Mouse (Mus musculus) layer of hippocampus, adult 2 months (tissue): ENCODE data around the gene Mllt6. TPM values are rescaled to one million over a fixed set of nuclear protein-coding genes. Genes with fewer than 3 reads are reported as not detected.

Experiments used
- DNase-seq, 2 experiments: peaks; one replicate each; pipeline ENCODE4 v3.0.0; 2022; ENCODE audit warnings: low spot score in 2 of 2
- H3K27ac ChIP-seq: fragments of 200-600 bp; 2 replicates; pipeline ENCODE4 v1.8.1; 2022
- H3K4me3 ChIP-seq: fragments of 200-600 bp; 2 replicates; pipeline ENCODE4 v1.8.1; 2022; ENCODE audit warnings: mild to moderate bottlenecking
- CTCF ChIP-seq: fragments of 200-600 bp; conservative IDR thresholded peaks from 2 replicates; pipeline ENCODE4 v1.8.1; 2022; ENCODE audit warnings: antibody characterized with exemption, mild to moderate bottlenecking, moderate library complexity
- total RNA-seq, 2 experiments: library from RNA; stranded (reverse); gene quantifications; 2 replicates each; pipeline ENCODE4 v1.2.3; 2021

The Mllt6 gene
- total RNA-seq, 2 experiments from 2014 or later, result 122 to 124 TPM

GRCm38 (mm10) chr11:97711200-97711900, 48.1 kb downstream of the Mllt6 start:
- H3K27ac ChIP-seq, result no peak overlapping the region
- TF ChIP-seq CTCF, result no peak
- no peak overlapping the region for H3K4me3 ChIP-seq
- no peak for DNase-seq

DNA sequence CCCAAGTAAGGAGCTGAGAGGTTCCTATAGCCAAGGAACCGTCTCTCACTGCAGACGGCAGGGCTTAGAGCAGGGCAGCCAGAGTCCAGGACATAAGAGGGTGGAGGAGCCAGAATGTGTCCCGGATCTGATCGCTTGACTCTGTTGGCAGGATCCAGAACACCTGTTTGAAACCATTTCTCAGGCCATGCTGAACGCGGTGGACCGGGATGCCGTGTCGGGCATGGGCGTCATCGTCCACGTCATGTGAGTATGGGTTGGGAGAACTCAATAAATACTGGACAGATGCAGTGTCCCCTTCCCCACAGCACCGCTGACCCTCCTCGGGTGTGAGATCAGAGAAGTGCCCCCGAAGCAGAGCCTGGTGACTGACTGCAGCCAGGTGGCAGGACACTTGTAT, 49.1 kb downstream of the Mllt6 start:
- TF ChIP-seq CTCF, result no peak
- no peak overlapping the region for H3K4me3 ChIP-seq
- no peak overlapping the region for H3K27ac ChIP-seq
- no peak for DNase-seq

GRCm38 (mm10) chr11:97713896-97714295, 50.7 kb downstream of the Mllt6 start:
- no peak for DNase-seq
- Histone ChIP-seq H3K4me3 (no peak overlapping the region), H3K27ac (peak overlapping the region; percentile 43; the same call in 1 of the 2 replicates)
- no peak for TF ChIP-seq CTCF

- no peak overlapping the region for H3K27ac ChIP-seq
- peak; percentile 55 for TF ChIP-seq CTCF
- DNase-seq, result no peak
Observed at GRCm38 (mm10) chr11:97714356-97714755, 51.1 kb downstream of the Mllt6 start.

DNA sequence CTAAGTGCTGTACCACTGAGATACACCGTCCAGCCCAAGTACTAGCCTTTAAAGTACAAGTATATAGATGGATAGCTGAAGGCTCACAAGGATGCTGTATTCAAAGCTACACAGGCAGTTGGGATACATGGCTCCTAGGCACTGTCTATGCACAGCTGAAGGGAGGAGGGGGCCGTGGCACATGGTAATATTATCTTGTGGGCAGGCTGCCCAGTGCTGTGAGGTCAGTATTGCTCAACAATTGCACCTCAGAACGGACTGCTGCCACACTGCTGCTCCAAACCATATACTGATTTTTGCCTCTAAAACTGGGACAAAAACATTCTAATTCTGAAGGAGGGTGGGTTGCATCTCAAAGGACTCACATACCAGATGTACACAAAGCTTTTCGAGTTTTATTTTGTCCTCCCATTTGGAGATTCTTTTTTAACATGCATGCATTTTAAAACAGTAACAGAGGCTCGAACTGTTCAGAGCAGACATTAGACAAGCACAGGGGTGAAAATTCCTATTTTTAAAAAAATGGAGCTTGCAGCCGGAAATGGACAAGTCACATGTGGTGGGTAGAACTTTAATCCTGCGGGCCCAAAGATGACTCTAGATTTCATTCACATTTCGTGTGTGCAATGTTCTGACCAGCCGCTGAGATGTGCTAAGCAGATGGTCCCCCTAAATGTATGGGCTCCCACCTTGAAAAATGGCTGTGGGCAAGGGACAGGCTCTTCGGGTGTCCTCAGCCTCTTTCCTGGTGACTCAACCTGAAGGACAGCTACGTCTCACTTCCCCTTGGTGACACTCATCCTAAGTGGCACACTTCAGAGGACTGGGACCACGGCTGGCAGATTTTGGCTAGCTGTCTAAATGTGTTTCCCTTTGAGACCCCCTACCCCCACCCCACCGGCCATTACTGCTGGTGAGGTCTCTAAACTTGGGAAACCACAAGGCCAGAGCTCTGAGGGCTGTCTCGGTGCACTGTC, 51.9 kb downstream of the Mllt6 start:
- no peak for DNase-seq
- Histone ChIP-seq H3K27ac (peak overlapping the region; percentile 58; the same call in 1 of the 2 replicates), H3K4me3 (no peak overlapping the region)
- no peak for TF ChIP-seq CTCF

More at GRCm38 (mm10) chr11:97714356-97714755, 51.1 kb downstream of the Mllt6 start:
- H3K4me3 ChIP-seq, result no peak overlapping the region

DNA sequence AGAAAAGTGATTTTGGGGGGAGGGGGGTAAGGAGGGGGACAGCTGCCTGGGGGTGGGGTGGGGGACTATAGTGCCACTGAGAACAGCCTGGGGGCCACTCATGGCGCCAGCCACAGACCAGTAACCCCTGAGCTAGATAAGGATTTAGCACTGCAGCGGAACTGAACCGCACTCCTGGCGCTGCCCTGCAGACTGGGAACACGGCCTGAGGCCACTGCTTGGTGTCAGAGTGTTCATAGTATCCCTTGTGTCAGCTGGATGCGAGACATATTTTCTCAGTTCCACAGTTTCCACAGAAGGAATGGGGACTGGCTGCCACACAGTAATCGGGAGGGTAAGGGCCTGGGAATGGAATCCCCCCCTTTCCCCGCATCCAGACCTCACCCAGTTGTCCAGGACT, 52.8 kb downstream of the Mllt6 start:
- no peak for DNase-seq
- TF ChIP-seq CTCF, result no peak
- Histone ChIP-seq H3K4me3 (no peak overlapping the region), H3K27ac (no peak overlapping the region)

DNA sequence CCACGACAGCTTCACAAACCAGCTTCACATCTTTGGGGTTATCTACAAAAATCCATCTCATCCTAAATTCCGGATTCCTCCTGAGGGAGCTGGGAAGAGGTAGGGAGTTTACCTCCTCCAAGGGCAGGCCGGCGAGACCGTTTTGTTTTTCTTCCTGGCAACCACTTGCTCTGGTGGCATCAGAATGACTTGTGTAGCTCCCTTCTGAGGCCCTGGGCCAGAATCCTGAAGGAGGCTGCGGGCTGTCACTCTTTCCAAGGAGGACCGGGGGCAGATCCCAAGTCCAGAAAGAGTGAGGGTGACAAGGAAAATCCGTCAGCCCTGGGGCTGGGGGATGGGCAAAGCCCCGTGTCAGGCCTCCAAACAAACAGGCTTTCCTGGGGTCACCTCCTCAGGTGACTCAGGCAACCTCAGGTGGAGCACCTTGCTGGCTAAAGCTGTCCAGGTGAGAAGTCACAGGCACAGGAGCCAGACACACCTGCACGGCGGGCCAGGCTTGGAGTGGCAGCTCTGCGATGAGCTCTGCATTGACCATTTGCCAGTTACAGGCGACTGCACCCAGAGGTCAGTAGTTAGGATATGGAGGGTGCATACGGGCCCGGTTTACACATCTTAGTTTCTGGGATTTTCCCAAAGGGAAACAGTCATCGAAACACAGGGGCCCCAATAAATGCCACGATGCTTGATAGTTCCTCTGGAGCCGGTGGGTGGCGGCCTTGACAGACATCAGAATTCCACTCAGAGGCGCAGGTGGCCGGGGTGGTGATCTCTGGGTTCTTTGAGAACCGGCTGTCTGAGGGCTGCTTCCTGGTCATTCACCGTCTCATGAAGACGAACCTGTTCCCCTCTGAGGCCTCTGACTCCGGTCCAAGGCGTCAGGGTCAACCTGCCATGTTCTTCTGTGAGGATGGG, 54.4 kb downstream of the Mllt6 start:
- no peak for TF ChIP-seq CTCF
- H3K4me3 ChIP-seq, result no peak overlapping the region
- no peak overlapping the region for H3K27ac ChIP-seq
- DNase-seq, result no peak

DNA sequence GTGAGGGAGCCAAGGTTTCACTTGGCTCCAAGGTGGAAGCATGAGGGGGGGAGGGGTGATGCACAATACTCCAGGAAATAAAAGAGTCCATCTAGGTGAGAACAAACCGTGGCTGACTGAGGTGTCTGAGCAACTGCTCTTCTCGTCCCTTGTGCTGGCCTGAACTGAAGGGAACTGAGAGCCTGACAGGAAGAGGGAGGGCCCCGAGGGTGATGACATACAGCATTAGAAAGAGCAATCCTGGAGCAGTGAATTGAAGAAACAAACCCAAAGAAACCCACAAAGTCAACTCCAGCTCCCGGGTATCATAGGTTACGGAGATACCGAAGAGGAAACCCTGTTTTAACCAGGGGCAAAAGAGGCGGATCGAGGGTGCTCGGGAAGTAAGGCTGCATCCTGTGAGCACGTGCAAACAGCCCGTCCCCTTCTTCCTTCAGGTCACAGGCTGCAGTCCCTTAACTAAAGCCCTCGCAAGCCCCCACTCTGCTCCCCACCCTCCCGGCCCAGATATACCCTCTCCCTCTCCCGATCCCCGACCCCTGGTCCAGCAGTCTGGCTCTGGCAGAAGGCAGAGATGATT, 55.2 kb downstream of the Mllt6 start:
- H3K4me3 ChIP-seq, result no peak overlapping the region
- no peak for TF ChIP-seq CTCF
- no peak overlapping the region for H3K27ac ChIP-seq
- no peak for DNase-seq

GRCm38 (mm10) chr11:97719041-97719440, 55.8 kb downstream of the Mllt6 start:
- no peak for DNase-seq
- Histone ChIP-seq H3K4me3 (no peak overlapping the region), H3K27ac (no peak overlapping the region)
- TF ChIP-seq CTCF, result no peak

GRCm38 (mm10) chr11:97721338-97721737, 58.1 kb downstream of the Mllt6 start:
- no peak overlapping the region for H3K4me3 ChIP-seq
- H3K27ac ChIP-seq, result no peak overlapping the region
- no peak for TF ChIP-seq CTCF
- no peak for DNase-seq

GRCm38 (mm10) chr11:97723709-97724108, 60.5 kb downstream of the Mllt6 start:
- TF ChIP-seq CTCF, result no peak
- no peak for DNase-seq
- Histone ChIP-seq H3K4me3 (no peak overlapping the region), H3K27ac (no peak overlapping the region)

DNA sequence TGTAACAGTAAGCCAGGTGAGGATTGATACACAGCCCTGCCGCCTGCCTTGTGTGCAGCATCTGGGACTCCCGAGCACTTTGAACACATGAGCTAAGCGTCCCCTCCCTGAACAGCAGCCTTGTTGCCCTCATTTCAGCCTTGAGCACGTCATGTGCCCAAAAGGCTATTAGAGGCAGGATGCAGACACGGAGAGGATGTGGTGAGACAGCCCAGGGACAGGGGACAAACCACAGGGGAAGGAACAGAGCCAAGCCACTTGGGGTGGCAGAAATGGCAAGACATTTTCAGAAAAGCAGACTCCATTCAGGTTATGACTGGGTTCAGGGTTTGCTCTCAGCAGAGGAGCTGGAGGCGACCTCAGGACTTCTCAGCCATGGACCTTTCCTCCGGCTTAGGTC, 65.1 kb downstream of the Mllt6 start:
- no peak overlapping the region for H3K27ac ChIP-seq
- H3K4me3 ChIP-seq, result no peak overlapping the region
- TF ChIP-seq CTCF, result no peak
- no peak for DNase-seq

- H3K4me3 ChIP-seq, result no peak overlapping the region
- no peak for DNase-seq
- no peak overlapping the region for H3K27ac ChIP-seq
- no peak for TF ChIP-seq CTCF
Observed at GRCm38 (mm10) chr11:97728730-97729129, 65.5 kb downstream of the Mllt6 start.
